Mouse (Mus musculus) embryonic facial prominence, embryonic 14.5 days (tissue): Measurements from ENCODE around the gene Trappc10. TPM values are rescaled to one million over a fixed set of nuclear protein-coding genes. Genes with fewer than 3 reads are reported as not detected.

Experiments
- ATAC-seq: fragments of 200-750 bp; cut with Nextera tagmentation; 2 replicates; pipeline ENCODE4 v1.8.0; 2017; ENCODE audit warnings: low read depth, moderate number of reproducible peaks, moderate TSS enrichment
- DNase-seq: peaks from one replicate; pipeline ENCODE4 v3.0.0-alpha.2; 2015; ENCODE audit warnings: low spot score
- H3K27ac ChIP-seq: fragments of 300-500 bp; sonication (generic); replicated peaks from 2 replicates; pipeline ENCODE4 v1.5.1; 2014; ENCODE audit warnings: low read depth, mild to moderate bottlenecking, low read length, moderate library complexity
- H3K27me3 ChIP-seq: fragments of 300-500 bp; sonication (generic); replicated peaks from 2 replicates; pipeline ENCODE4 v1.6.1; 2014; ENCODE audit warnings: low read length; ENCODE audit not compliant: control insufficient read depth, insufficient read depth
- H3K36me3 ChIP-seq: fragments of 300-500 bp; sonication (generic); 2 replicates; pipeline ENCODE4 v1.6.1; 2014; ENCODE audit warnings: low read length, mixed read lengths; ENCODE audit not compliant: control insufficient read depth, insufficient read depth
- H3K4me1 ChIP-seq: fragments of 300-500 bp; sonication (generic); 2 replicates; pipeline ENCODE4 v1.6.1; 2014; ENCODE audit warnings: antibody characterized with exemption, low read length; ENCODE audit not compliant: control insufficient read depth, insufficient read depth
- H3K4me2 ChIP-seq: fragments of 300-500 bp; sonication (generic); 2 replicates; pipeline ENCODE4 v1.6.1; 2014; ENCODE audit warnings: low read depth, mild to moderate bottlenecking, low read length, moderate library complexity, mixed read lengths
- H3K4me3 ChIP-seq: fragments of 300-500 bp; sonication (generic); 2 replicates; pipeline ENCODE4 v1.5.1; 2014; ENCODE audit warnings: low read depth, mild to moderate bottlenecking, low read length
- H3K9ac ChIP-seq: fragments of 300-500 bp; sonication (generic); 2 replicates; pipeline ENCODE4 v1.6.1; 2014; ENCODE audit warnings: low read depth, mild to moderate bottlenecking, low read length, moderate library complexity, mixed read lengths
- H3K9me3 ChIP-seq: fragments of 300-500 bp; sonication (generic); 2 replicates; pipeline ENCODE4 v1.6.1; 2016; ENCODE audit warnings: low read length; ENCODE audit not compliant: control insufficient read depth
- WGBS: fragments of 180-500 bp; shearing (Covaris S2); extraction: QIAGEN DNeasy Blood & Tissue Kit; methylation state at CpG from one replicate; pipeline ENCODE4 v1.1.7; 2014; 5-methylcytosine and 5-hydroxymethylcytosine counted together
- polyA plus RNA-seq: library from polyadenylated mRNA; unstranded; fragments of >200 nt; fragmentation: Nextera tagmentation; extraction: Ambion mirVana; gene quantifications from 2 replicates; pipeline ENCODE4 v1.2.1, GENCODE M21; 2014

Gene Trappc10
- polyA plus RNA-seq, 1 experiment from 2014 or later = 17.4 TPM

DNA sequence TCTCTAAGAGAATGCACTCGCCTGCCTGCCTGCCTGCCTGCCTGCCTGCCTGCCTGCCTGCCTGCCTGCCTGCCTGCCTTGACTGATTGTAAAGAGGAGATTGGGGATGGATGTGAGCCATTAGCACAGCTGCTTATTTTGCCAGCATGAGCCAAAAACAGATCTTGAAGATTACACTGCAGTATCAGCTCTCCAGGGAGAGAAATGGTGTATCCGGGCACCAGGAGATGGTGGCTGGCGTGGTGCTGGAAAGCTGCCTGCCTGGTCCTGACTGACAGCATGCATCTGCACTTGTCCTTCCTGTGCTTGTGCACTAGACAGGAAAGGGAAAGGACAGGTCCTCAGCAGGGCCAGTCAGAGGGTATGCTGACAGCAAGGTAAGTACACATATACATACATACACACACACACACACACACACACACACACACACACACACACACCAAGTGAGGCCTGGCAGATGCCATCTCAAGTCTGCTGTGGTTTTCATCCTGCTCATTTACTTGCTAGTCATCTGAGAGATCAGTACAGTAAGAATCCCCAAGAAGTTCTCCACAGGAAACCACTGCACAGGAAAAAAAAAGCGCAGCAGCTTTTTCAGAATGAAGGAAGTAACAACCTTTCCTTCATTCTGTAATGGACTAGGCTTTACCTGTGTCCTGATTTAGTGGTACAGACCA, 12.0 kb downstream of the Trappc10 start:
- no peak overlapping the region for H3K9ac ChIP-seq
- no peaks in the 10 kb centered on the region for H3K4me1 ChIP-seq
- no peaks in the 10 kb centered on the region for H3K27me3 ChIP-seq
- peaks cover 29% of the 10 kb centered on the region for H3K36me3 ChIP-seq
- H3K4me2 ChIP-seq = no peak overlapping the region
- 79% methylated on average over 4 of the region's 4 CpGs for WGBS
- H3K27ac ChIP-seq = no peak overlapping the region
- H3K9me3 ChIP-seq = no peaks in the 10 kb centered on the region
- H3K4me3 ChIP-seq = no peak overlapping the region
- no peak for DNase-seq
- ATAC-seq = no peak

DNA sequence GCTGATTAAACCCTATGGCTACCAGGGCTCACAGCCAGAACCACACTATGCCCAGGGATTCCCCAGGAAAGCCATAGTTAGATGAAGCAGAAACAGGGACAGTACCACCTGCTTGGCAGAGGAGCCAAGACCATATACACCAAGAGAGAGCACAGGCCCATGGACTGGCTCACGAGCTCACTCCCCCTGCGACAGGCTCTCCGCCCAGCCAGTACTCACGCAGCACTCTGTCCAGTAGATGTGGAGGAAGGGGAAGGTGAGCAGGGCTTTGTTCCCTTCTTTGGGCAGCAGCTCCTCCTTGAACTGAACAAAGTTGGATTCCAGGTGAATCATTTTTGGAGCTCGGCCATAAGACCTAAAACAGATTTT, 15.9 kb downstream of the Trappc10 start:
- no peak for ATAC-seq

DNA sequence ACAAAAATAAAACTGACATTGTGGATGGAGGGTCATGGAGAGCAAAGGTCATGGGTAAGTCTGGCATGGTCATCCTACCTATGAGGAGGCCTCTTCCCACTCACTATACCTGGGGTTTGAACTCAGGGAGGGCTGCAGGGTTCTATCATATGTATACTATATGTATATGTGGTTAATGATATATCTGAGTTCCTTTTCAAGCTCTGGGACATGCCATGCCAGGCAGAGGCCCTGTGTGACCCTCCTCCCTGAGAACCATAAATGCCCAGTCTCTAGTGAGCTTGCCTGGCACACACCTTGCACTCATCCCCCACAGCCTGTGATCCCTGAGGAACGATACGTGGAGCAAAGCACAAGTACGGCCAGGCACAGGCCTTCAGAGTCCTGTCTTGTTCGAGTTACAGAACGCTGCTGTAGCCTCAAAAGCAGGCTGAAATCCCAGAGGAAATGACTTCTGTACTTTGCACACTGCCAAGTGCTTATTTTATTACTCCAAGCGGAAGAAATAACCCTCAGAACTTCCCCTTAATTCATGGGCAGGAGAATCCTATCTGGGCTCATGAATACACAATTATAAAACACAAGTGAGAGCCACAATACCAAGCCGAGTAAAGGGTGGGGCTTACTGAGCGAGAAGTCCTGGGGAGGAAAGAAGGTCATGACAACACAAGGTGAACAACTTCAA, 16.4 kb downstream of the Trappc10 start:
- Histone ChIP-seq H3K9me3 (no peaks in the 10 kb centered on the region), H3K27me3 (no peaks in the 10 kb centered on the region), H3K27ac (no peak overlapping the region), H3K4me3 (no peak overlapping the region), H3K36me3 (peaks cover 32% of the 10 kb centered on the region), H3K9ac (no peak overlapping the region), H3K4me2 (no peak overlapping the region), H3K4me1 (no peaks in the 10 kb centered on the region)
- ATAC-seq (no peak), DNase-seq (no peak)
- WGBS = 79% methylated on average over 8 of the region's 8 CpGs

More for the DNA sequence above, 15.9 kb downstream of the Trappc10 start:
- no peak overlapping the region for H3K4me3 ChIP-seq
- no peaks in the 10 kb centered on the region for H3K4me1 ChIP-seq
- H3K27me3 ChIP-seq = no peaks in the 10 kb centered on the region
- no peak for DNase-seq
- H3K36me3 ChIP-seq = peaks cover 32% of the 10 kb centered on the region
- no peak overlapping the region for H3K4me2 ChIP-seq
- no peak overlapping the region for H3K27ac ChIP-seq
- no peaks in the 10 kb centered on the region for H3K9me3 ChIP-seq
- no peak overlapping the region for H3K9ac ChIP-seq
- 87% methylated on average over 5 of the region's 5 CpGs for WGBS

DNA sequence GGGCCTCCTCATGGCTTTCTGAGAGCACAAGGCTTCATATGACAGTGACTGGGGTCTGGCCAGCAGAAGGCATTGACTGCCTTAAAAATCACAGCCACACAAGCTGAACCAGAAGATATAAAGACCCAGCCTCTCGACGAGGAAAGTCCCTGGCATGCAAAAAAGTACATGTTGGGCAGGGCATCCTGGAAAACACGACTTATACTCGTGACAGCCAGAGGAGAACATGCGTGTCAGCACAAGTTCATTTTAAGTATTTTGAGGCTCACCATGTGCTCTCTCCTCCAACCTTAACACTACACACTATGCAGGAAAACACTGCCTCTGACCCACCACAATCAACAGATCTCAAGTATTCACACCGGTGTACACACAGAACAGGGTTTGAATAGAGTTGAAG, 20.3 kb downstream of the Trappc10 start:
- WGBS = 85% methylated on average over 6 of the region's 6 CpGs
- no peak for ATAC-seq
- peaks cover 46% of the 10 kb centered on the region for H3K36me3 ChIP-seq

DNA sequence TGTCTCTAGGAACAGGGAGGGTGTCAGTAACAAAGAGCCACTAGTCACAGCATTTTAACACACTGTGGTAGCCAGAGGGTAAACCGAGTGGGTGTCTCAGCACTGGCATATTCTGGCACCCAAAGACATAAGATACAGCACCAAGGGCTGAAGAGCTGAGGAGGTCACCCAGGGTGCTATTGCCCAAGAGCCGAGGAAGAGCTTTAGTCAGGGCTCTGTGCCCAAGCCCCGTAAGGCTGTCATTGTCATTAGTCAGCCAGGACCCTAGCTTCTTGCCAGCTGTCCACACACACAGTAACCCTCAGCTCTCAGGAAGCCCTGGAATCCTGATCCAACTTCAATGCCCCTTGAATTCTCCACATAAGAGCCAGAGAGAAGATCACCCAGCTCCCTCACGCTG, 21.5 kb downstream of the Trappc10 start:
- Histone ChIP-seq H3K27me3 (no peaks in the 10 kb centered on the region), H3K9me3 (no peaks in the 10 kb centered on the region), H3K4me2 (no peak overlapping the region), H3K36me3 (peaks cover 49% of the 10 kb centered on the region), H3K4me1 (no peaks in the 10 kb centered on the region), H3K4me3 (no peak overlapping the region), H3K9ac (no peak overlapping the region), H3K27ac (no peak overlapping the region)
- ATAC-seq (no peak), DNase-seq (no peak)
- 86% methylated on average over 4 of the region's 4 CpGs for WGBS

More for the DNA sequence above, 20.3 kb downstream of the Trappc10 start:
- Histone ChIP-seq H3K4me1 (no peaks in the 10 kb centered on the region), H3K9me3 (no peaks in the 10 kb centered on the region), H3K27ac (no peak overlapping the region), H3K4me2 (no peak overlapping the region), H3K9ac (no peak overlapping the region), H3K4me3 (no peak overlapping the region), H3K27me3 (no peaks in the 10 kb centered on the region)
- no peak for DNase-seq

GRCm38 (mm10) chr10:78221315-78221714, 23.1 kb downstream of the Trappc10 start:
- ATAC-seq = no peak
- no peak overlapping the region for H3K9ac ChIP-seq
- H3K27ac ChIP-seq = no peak overlapping the region
- no peak overlapping the region for H3K4me2 ChIP-seq
- DNase-seq = no peak
- WGBS = 94% methylated on average over 7 of the region's 7 CpGs
- H3K36me3 ChIP-seq = peaks cover 56% of the 10 kb centered on the region
- no peak overlapping the region for H3K4me3 ChIP-seq
- H3K9me3 ChIP-seq = no peaks in the 10 kb centered on the region
- H3K4me1 ChIP-seq = no peaks in the 10 kb centered on the region
- H3K27me3 ChIP-seq = no peaks in the 10 kb centered on the region

DNA sequence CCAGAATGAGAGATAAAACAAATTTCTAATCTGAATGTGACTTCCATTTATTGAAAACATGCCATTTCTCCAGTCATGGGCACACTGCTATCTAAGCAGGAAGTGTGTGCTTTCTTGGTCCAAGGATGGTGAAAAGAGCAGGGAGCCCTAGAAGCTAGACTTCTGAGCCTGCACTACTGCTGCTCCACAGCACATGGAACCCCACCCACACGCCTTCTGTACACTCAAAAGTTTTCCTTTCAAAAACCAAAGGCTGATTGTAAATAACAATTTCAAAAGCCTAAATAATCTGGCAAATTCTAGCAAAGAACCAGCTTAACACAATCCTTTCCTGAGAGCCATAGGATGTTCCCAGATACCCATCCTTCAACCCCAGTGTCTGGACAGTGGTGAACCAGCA, 24.9 kb downstream of the Trappc10 start:
- Histone ChIP-seq H3K27ac (no peak overlapping the region), H3K9ac (no peak overlapping the region), H3K36me3 (peaks cover 74% of the 10 kb centered on the region), H3K9me3 (no peaks in the 10 kb centered on the region), H3K4me3 (no peak overlapping the region), H3K27me3 (no peaks in the 10 kb centered on the region), H3K4me1 (no peaks in the 10 kb centered on the region), H3K4me2 (no peak overlapping the region)
- 84% methylated on average over 1 of the region's 1 CpGs for WGBS
- ATAC-seq (no peak), DNase-seq (no peak)

DNA sequence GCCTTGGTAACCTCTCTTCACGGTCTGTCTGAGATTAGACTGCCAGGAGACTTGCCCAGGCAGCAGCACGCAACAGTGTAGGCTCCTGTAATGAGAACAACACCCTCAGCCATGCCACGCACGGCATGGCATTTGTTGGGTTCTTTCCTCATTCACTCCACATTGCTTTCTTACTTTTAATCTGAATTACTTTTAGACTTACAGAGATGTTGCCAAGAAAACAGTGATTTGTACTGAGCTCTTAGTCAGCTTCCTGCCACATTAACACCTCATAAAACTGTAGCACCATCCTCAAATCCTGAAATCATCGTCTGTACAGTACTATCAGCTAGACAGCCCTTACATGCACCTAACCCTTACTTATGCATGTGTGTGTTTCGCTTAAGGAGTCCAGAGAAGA, 25.9 kb downstream of the Trappc10 start:
- Histone ChIP-seq H3K27me3 (no peaks in the 10 kb centered on the region), H3K36me3 (peaks cover 83% of the 10 kb centered on the region), H3K4me1 (no peaks in the 10 kb centered on the region), H3K4me3 (no peak overlapping the region), H3K9ac (no peak overlapping the region), H3K4me2 (no peak overlapping the region), H3K27ac (no peak overlapping the region), H3K9me3 (no peaks in the 10 kb centered on the region)
- DNase-seq (no peak), ATAC-seq (no peak)
- 86% methylated on average over 6 of the region's 6 CpGs for WGBS
